Comparison of ENCODE assay signal across 17 mouse cellular contexts in genomic region chr2:153033545-153034230, GRCm38 (mm10). TPM values are rescaled to one million over a fixed set of nuclear protein-coding genes. Genes with fewer than 3 reads are reported as not detected.
DNase-seq lines count a peak whose midpoint lies in the region; ATAC-seq and TF ChIP-seq lines count a peak whose summit lies in the region.
"Had no signal": no experiment of that assay in that cellular context is flagged by ENCODE, and none has a peak within 500 bp of the region (broad histone marks: within the 10 kb centered on the region; RNA-seq: fewer than 3 reads in every experiment).

No protein-coding gene starts in this region.

- H3K36me3 ChIP-seq in embryonic facial prominence, embryonic 10.5 days (replicated peaks), result no peaks in the 10 kb centered on the region
- no peaks in the 10 kb centered on the region for H3K36me3 ChIP-seq in hindbrain, postnatal 0 days (ENCODE audit: insufficient read depth, low read length)
- no peaks in the 10 kb centered on the region for H3K36me3 ChIP-seq in neural tube, embryonic 15.5 days
- H3K36me3 ChIP-seq: embryonic facial prominence, embryonic 15.5 days had no signal

- DNase-seq in left cerebral cortex, adult 2 months (ENCODE audit: extremely low spot score in 1 of 2, low spot score in 2 of 2), result no peak
- no peak for DNase-seq in left cerebral cortex, postnatal 36 days (ENCODE audit: low spot score in 2 of 2)
- DNase-seq in embryonic facial prominence, embryonic 10.5 days (ENCODE audit: low spot score), result no peak
- peak; percentile 41 for DNase-seq in hindbrain, postnatal 0 days (ENCODE audit: low spot score)
- no peak for DNase-seq in ovary, postnatal 36 days (ENCODE audit: low spot score)
- DNase-seq in embryo, embryonic 9.5 days (ENCODE audit: extremely low spot score), result no peak
- no peak for DNase-seq in lung, postnatal 14 days
- DNase-seq: B cell, adult 2 months; heart, adult 2 months; heart, postnatal 14 days; kidney, adult 8-10 months; thymus, adult 2 months had no signal

- peak overlapping the region; percentile 73; the same call in 1 of the 2 replicates for H3K9ac ChIP-seq in hindbrain, postnatal 0 days (replicated peaks; ENCODE audit: low read length)
- H3K9ac ChIP-seq in neural tube, embryonic 15.5 days (replicated peaks), result peak overlapping the region; percentile 79; the same call in 1 of the 2 replicates
- H3K9ac ChIP-seq: embryonic facial prominence, embryonic 15.5 days had no signal

- WGBS in embryonic facial prominence, embryonic 10.5 days, result 72% methylated on average over 5 of the region's 5 CpGs
- 57% methylated on average over 5 of the region's 5 CpGs for WGBS in hindbrain, postnatal 0 days
- WGBS in neural tube, embryonic 15.5 days, result 71% methylated on average over 5 of the region's 5 CpGs

- no peaks in the 10 kb centered on the region for H3K9me3 ChIP-seq in embryonic facial prominence, embryonic 10.5 days
- no peaks in the 10 kb centered on the region for H3K9me3 ChIP-seq in hindbrain, postnatal 0 days (ENCODE audit: low read length)
- no peaks in the 10 kb centered on the region for H3K9me3 ChIP-seq in neural tube, embryonic 15.5 days (replicated peaks)
- H3K9me3 ChIP-seq: embryonic facial prominence, embryonic 15.5 days had no signal

- intact Hi-C loops in left cerebral cortex, adult 2 months (cut with DNase I), result no loop called here
- intact Hi-C loops in left cerebral cortex, postnatal 36 days (cut with DNase I), result no loop called here

- peak overlapping the region; percentile 49 for H3K4me3 ChIP-seq in left cerebral cortex, adult 2 months
- peak overlapping the region; percentile 64; the same call in 1 of the 2 replicates for H3K4me3 ChIP-seq in embryonic facial prominence, embryonic 10.5 days
- peak overlapping the region; percentile 70 for H3K4me3 ChIP-seq in hindbrain, postnatal 0 days (ENCODE audit: low read length)
- H3K4me3 ChIP-seq in neural tube, embryonic 15.5 days (replicated peaks), result peak overlapping the region; percentile 76
- H3K4me3 ChIP-seq: embryonic facial prominence, embryonic 15.5 days; heart, adult 2 months had no signal

- no peak for ATAC-seq in hindbrain, postnatal 0 days
- ATAC-seq in neural tube, embryonic 15.5 days (ENCODE audit: low FRiP score), result no peak

- H3K27me3 ChIP-seq in embryonic facial prominence, embryonic 10.5 days (replicated peaks; ENCODE audit: low read depth, poor library complexity, severe bottlenecking), result peaks cover 73% of the 10 kb centered on the region
- H3K27me3 ChIP-seq in hindbrain, postnatal 0 days (ENCODE audit: insufficient read depth, low read length), result no peaks in the 10 kb centered on the region
- H3K27me3 ChIP-seq in neural tube, embryonic 15.5 days (replicated peaks), result no peaks in the 10 kb centered on the region

- H3K4me2 ChIP-seq in hindbrain, postnatal 0 days (ENCODE audit: low read depth, low read length), result peak overlapping the region; percentile 74
- peak overlapping the region; percentile 85 for H3K4me2 ChIP-seq in neural tube, embryonic 15.5 days
- H3K4me2 ChIP-seq: embryonic facial prominence, embryonic 15.5 days had no signal

- no peak overlapping the region for H3K27ac ChIP-seq in left cerebral cortex, adult 2 months
- no peak overlapping the region for H3K27ac ChIP-seq in embryonic facial prominence, embryonic 10.5 days (replicated peaks)
- peak overlapping the region; percentile 96; the same call in 1 of the 2 replicates for H3K27ac ChIP-seq in hindbrain, postnatal 0 days
- no peak overlapping the region for H3K27ac ChIP-seq in neural tube, embryonic 15.5 days (replicated peaks)
- H3K27ac ChIP-seq: embryonic facial prominence, embryonic 15.5 days; heart, adult 2 months had no signal

- peaks cover 22% of the 10 kb centered on the region for H3K4me1 ChIP-seq in embryonic facial prominence, embryonic 10.5 days
- peaks cover 19% of the 10 kb centered on the region; the same call in 1 of the 2 replicates for H3K4me1 ChIP-seq in hindbrain, postnatal 0 days (ENCODE audit: insufficient read depth, low read length)
- H3K4me1 ChIP-seq in neural tube, embryonic 15.5 days, result peaks cover 53% of the 10 kb centered on the region

- no peak for TF ChIP-seq CTCF in left cerebral cortex, adult 2 months (IDR thresholded peaks at IDR 0.05)
- no peak for TF ChIP-seq CTCF in hindbrain, postnatal 0 days (IDR thresholded peaks at IDR 0.05; ENCODE audit: low read depth)

RNA-seq across cellular contexts. Expression of gene Xkr7, which starts 2.0 kb away (rescaled TPM):
- 1 to 10 TPM; 5.0 to 5.3 TPM for total RNA-seq in left cerebral cortex, adult 2 months (2021)
- 1 to 10 TPM; 5.2 to 7.0 TPM for total RNA-seq in left cerebral cortex, postnatal 36 days (2021)
- polyA plus RNA-seq in embryonic facial prominence, embryonic 10.5 days (2016; fragmentation: Nextera tagmentation; extraction: Ambion mirVana), result 0.36 and 0.38 TPM in 2 replicates
- 65.0 and 74.1 TPM in 2 replicates for total RNA-seq in hindbrain, postnatal 0 days (2014; rRNA removed)
- 1.5 and 1.6 TPM in 2 replicates for polyA plus RNA-seq in hindbrain, postnatal 0 days (2015; fragmentation: Nextera tagmentation; extraction: Ambion mirVana)
- 1.7 and 2.0 TPM in 2 replicates for polyA plus RNA-seq in neural tube, embryonic 15.5 days (2015; fragmentation: Nextera tagmentation; extraction: Ambion mirVana)
- total RNA-seq: heart, adult 2 months; heart, postnatal 14 days; liver, adult 2 months; MEL had no signal
- polyA plus RNA-seq: embryonic facial prominence, embryonic 15.5 days; liver, adult 2 months; lung, embryonic 16.5 days had no signal

RNA-seq across cellular contexts. Expression of gene Pdrg1, which starts 18.5 kb away (rescaled TPM):
- total RNA-seq in left cerebral cortex, adult 2 months (2021), result 10 to 100 TPM; 55.5 to 60.5 TPM
- total RNA-seq in left cerebral cortex, postnatal 36 days (2021), result 10 to 100 TPM; 46.9 to 59.5 TPM
- polyA plus RNA-seq in embryonic facial prominence, embryonic 10.5 days (2016; fragmentation: Nextera tagmentation; extraction: Ambion mirVana), result 92.1 and 92.2 TPM in 2 replicates
- total RNA-seq in hindbrain, postnatal 0 days (2014; rRNA removed), result 45.3 and 85.8 TPM in 2 replicates
- 221 and 224 TPM in 2 replicates for polyA plus RNA-seq in hindbrain, postnatal 0 days (2015; fragmentation: Nextera tagmentation; extraction: Ambion mirVana)
- polyA plus RNA-seq in neural tube, embryonic 15.5 days (2015; fragmentation: Nextera tagmentation; extraction: Ambion mirVana), result 240 and 256 TPM in 2 replicates

RNA-seq across cellular contexts. Expression of gene Ccm2l, which starts 32.1 kb away (rescaled TPM):
- 1 to 10 TPM; 5.4 to 6.2 TPM for total RNA-seq in left cerebral cortex, adult 2 months (2021)
- 1 to 10 TPM; 4.0 to 5.8 TPM for total RNA-seq in left cerebral cortex, postnatal 36 days (2021)
- 1.2 TPM in 2 replicates for polyA plus RNA-seq in embryonic facial prominence, embryonic 10.5 days (2016; fragmentation: Nextera tagmentation; extraction: Ambion mirVana)
- 3.9 and 4.7 TPM in 2 replicates for total RNA-seq in hindbrain, postnatal 0 days (2014; rRNA removed)
- 1.3 TPM in 2 replicates for polyA plus RNA-seq in hindbrain, postnatal 0 days (2015; fragmentation: Nextera tagmentation; extraction: Ambion mirVana)
- polyA plus RNA-seq in neural tube, embryonic 15.5 days (2015; fragmentation: Nextera tagmentation; extraction: Ambion mirVana), result 1.3 and 1.4 TPM in 2 replicates
- total RNA-seq: MEL had no signal
